Mouse (Mus musculus): ENCODE measurements around the gene Rel.

DNA sequence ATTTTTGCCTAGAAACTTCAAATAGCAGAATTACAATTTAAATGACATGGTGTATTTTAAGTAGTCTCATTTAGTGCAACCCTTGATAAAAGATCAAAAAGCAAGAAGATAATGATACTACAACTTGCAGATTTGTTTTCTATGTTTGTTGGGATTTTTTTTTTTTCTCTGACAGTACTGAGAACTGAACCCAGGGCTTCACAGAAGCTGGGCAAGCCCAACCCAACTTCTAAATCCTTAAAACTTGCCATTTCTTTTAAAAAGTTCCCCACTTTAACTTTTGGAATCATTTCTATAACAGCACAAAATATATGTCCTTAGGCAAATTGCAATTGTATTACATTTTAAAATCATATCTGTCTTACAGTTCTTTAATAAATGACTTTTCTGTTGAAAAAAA is 1.7 kb downstream of the Rel start:
- TF ChIP-seq CTCF (IDR thresholded peaks at IDR 0.05; ENCODE audit: borderline replicate concordance, insufficient read depth, low read depth, low read length) (no peak), POLR2A (IDR thresholded peaks at IDR 0.05; ENCODE audit: borderline replicate concordance, insufficient read depth, low read length) (no peak)

All from cerebellum, adult 2 months (tissue).